Mouse (Mus musculus): ENCODE measurements around the gene Serpina1a. TPM values are rescaled to one million over a fixed set of nuclear protein-coding genes. Genes with fewer than 3 reads are reported as not detected.
"Not testable (repeated sequence)": the region's sequence is repeated elsewhere in the genome, so short reads cannot be mapped to it uniquely, and the experiment has no call there.

Gene Serpina1a
- 1 to 10 TPM in 1 of 2 experiments, under 1 TPM in 1; 0.93 to 9.3 TPM for total RNA-seq (2021)
- long read RNA-seq, experiment 1 = 0 reads
- long read RNA-seq, experiment 2 = 0 reads

DNA sequence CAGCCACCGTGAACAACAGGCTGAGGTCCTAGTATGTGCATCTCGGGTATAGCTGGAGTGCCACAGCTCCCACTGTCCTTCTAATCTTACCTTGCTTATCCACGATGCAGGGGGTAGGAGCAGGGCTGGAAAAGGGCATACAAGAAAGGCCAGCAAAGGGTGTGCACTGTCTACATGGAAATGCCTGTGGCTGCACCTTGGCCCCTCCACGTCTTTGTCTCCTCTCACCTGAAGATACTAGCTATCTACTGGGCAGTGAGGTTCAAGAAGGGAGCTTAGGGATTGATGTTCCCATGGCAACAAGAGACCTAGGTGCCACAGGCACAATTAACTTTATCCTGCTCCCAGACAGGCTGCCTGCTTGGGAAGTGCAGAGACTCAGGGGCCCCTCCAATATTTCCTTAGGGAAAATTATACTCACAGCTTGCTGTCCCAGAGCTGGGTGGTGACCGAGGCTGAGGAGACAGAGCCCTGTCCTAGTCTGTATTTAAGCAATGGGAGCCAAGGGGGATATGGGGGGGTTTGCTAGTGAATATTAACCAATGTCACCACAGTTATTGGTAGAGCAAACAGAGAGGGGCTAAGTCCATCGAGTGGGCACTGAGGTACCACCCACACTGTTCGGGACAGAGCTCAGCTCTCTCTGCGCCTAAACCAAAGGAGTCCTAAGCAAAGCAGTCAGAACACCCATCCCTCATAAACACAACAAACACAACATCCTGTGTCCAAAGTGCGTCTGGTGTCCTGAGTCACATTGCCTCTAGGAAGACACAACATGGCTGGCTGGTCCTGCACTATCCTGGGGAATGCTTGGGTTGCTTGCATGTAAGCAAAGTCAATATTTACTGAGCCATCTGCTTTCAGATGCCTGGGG lies at the start of gene Serpina1a:
Gene Serpina1a (minus strand): TSS at position 462 of the 874 bp plus-strand sequence.
- DNase-seq (ENCODE audit: low spot score in 2 of 2) = not testable (repeated sequence)

DNA sequence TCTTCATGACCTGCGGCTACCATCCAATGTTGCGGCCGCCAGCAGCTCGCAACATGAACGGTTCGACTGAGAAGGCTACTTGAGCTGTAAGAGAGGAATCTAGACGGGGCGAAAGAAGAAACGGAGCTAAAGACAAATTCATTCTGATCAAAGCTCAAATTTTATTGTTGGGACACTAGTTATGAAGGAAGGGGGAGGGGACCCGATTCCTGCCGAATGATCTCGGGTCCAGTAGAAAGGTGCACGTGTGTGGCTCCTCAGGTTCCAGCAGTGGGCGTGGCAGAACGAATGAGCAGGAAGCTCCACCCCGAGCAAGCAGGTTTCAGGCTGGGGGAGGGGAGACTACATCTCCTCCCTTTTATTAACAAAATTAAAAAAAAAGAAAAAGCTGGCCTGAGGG lies 45.8 kb upstream of the Serpina1a start:
- not testable (repeated sequence) for DNase-seq (ENCODE audit: low spot score in 2 of 2)

DNA sequence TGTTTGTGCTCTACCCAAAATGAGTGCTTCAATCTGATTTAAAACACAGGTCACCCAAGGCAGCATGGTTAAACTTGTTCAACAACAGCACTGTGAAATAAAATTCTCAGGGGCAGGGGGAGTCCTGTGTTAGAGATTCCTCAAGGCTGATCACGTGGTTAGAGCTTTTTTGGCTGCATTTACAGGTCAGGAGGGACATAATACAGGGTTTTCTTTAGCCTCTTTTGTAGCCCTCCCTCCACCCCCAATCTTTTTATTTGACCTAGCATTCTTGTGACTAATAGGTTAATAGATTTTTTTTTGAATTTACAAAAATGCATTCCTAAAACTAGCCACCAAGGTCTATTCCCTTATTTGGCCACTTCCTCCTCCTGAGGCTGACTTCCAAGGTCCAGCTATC lies 44.4 kb upstream of the Serpina1a start:
- DNase-seq (ENCODE audit: low spot score in 2 of 2) = not testable (repeated sequence)

DNA sequence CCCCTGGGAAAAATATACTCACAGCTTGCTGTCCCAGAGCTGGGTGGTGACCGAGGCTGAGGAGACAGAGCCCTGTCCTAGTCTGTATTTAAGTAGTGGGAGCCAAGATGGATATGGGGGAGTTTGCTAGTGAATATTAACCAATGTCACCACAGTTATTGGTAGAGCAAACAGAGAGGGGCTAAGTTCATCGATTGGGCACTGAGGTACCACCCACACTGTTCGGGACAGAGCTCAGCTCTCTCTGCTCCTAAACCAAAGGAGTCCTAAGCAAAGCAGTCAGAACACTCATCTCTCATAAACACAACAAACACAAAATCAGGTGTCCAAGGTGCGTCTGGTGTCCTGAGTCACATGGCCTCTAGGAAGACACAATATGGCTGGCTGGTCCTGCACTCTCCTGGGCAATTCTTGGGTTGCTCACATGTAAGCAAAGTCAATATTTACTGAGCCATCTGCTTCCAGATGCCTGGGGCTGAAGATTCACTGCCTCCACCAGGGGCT lies 41.5 kb upstream of the Serpina1a start, which contains the start of gene Serpina1c:
Gene Serpina1c (minus strand): TSS at position 51 of the 504 bp plus-strand sequence.
- DNase-seq (ENCODE audit: low spot score in 2 of 2) = not testable (repeated sequence)

DNA sequence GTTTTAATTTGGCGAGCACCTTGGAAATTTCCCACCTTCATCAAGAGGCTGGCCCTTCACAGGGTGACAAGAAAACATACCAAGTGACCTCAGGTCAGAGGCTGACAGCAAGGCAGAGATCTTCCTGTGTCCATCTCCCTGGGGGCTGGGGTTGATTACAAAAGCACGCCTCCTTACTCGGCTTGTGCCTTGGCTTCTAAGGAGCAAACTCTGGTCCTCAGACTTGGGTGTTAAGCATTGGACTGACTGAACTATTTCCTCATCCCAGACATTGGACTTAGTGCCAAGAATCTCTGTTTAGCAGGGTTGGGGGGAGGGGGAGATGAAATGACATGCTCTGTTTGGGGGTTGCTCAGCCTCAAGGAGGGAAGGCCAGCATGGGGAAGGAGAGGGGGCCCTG lies 38.6 kb upstream of the Serpina1a start:
- DNase-seq (ENCODE audit: low spot score in 2 of 2) = not testable (repeated sequence)

DNA sequence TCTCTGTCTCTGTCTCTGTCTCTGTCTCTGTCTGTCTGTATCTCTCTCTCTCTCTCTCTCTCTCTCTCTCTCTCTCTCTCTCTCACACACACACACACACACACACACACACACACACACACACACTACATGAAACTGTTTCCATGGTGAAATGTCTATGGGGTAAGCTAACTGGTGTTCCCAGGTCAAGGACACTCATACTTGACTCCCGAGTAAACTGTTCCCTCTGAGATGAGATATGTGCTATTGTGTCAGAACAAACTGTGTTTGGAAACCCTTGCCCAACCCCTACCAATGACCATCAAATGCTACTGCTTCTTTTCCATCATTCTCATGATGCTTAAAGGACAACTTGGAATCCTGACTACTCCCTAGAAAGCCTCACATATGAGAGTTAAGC lies 3.5 kb upstream of the Serpina1a start:
- DNase-seq (ENCODE audit: low spot score in 2 of 2) = not testable (repeated sequence)

DNA sequence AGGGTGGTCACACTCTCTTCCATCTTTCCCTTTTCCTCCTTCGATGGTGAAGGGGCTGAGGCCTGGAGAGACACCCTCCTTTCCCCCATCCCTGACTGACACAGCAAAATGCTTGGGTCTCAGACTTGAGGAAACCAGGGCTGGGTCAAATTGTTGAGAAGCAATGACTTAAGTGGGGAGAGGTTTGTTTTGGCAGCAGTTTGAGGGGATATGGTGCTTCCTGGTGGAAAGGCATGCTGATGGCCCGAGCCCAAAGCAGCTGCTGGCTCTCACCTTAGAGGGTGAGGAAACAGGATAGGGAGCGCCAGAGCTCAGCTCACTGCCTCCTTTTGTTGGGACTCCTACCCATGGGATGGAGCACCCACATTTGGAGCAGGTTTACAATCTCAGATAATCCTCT lies 2.4 kb downstream of the Serpina1a start:
- no peak for DNase-seq (ENCODE audit: low spot score in 2 of 2)

DNA sequence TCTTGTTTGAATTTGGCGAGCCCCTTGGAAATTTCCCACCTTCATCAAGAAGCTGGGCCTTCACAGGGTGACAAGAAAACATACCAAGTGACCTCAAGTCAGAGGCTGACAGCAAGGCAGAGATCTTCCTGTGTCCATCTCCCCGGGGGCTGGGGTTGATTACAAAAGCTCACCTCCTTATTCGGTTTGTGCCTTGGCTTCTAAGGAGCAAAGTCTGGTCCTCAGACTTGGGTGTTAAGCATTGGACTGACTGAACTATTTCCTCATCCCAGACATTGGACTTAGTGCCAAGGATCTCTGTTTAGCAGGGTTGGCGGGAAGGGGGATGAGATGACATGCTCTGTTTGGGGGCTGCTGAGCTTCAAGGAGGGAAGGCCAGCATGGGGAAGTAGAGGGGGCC lies 2.8 kb downstream of the Serpina1a start:
- not testable (repeated sequence) for DNase-seq (ENCODE audit: low spot score in 2 of 2)

DNA sequence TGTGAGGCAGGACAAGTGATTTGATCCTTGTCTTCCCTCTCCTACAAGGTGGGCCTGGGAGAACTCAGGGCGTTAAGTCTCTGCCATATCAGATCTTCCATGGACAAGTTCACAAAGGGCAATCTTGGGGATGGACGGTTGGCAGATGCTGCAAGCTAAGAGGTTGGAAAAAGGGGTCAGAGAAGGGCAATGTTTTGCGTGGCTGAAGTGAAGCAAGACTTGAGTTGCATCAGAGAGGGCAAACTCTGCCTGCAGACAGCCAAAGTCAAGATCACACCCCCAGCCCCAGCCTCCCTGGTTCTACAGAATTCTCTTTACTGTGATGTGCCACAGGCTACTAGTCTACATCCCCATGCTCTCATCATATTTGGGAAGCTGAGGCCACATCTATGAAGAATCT lies 3.8 kb downstream of the Serpina1a start:
- not testable (repeated sequence) for DNase-seq (ENCODE audit: low spot score in 2 of 2)

DNA sequence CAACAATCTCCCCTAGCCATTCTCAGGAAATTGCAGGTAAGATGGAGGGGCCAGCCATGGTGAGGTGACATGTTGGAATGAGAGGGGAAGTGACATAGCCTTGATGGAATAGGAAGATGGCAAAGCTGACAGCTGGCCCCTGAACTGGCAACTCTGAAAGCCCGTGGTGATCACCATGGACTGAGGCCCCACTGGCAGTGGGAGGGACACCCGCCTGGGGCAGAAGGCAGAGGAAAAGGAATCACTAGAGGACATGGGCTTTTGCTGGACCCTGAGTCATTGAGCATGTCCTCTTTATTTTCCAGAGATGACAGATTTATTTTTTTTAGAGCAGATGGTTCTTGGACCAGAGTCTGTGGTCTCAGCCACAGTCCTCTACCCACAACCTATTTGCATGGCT lies 10.3 kb downstream of the Serpina1a start:
- not testable (repeated sequence) for DNase-seq (ENCODE audit: low spot score in 2 of 2)

DNA sequence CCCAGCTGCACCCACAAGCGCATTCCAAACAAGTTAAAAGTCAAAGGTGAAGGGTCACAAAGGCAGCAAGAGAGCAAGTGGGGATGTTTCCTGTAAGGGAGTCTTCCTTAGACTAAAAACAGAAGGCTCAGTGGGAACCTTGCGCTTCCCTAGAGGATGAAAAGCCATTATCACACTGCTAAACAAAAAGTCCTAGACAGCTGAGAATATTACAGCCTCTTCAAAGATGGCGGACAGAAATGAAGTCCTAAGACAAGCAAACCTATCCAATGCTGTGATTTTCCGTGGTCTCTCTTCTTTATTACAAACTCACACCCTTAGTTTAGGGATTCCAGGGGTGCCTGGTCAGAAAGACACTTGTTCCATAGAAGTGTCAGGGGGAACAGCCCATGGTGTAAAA lies 33.1 kb downstream of the Serpina1a start, which contains the start of gene Serpina1b:
Gene Serpina1b (minus strand): TSS at position 101 of the 400 bp plus-strand sequence.
- not testable (repeated sequence) for DNase-seq (ENCODE audit: low spot score in 2 of 2)

DNA sequence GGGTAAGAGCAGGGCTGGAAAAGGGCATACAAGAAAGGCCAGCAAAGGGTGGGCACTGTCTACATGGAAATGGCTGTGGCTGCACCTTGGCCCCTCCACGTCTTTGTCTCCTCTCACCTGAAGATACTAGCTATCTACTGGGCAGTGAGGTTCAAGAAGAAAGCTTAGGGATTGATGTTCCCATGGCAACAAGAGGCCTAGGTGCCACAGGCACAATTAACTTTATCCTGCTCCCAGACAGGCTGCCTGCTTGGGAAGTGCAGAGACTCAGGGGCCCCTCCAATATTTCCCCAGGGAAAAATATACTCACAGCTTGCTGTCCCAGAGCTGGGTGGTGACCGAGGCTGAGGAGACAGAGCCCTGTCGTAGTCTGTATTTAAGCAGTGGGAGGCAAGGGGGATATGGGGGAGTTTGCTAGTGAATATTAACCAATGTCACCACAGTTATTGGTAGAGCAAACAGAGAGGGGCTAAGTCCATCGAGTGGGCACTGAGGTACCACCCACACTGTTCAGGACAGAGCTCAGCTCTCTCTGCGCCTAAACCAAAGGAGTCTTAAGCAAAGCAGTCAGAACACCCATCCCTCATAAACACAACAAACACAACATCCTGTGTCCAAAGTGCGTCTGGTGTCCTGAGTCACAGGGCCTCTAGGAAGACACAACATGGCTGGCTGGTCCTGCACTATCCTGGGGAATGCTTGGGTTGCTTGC lies 35.5 kb downstream of the Serpina1a start:
- not testable (repeated sequence) for DNase-seq (ENCODE audit: low spot score in 2 of 2)

DNA sequence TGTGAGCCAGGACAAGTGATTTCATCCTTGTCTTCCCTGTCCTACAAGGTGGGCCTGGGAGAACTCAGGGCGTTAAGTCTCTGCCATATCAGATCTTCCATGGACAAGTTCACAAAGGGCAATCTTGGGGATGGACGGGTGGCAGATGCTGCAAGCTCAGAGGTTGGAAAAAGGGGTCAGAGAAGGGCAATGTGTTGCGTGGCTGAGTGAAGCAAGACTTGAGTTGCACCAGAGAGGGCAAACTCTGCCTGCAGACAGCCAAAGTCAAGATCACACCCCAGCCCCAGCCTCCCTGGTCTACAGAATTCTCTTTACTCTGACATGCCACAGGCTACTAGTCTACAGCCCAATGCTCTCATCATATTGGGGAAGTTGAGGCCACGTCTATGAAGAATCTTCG lies 39.5 kb downstream of the Serpina1a start:
- DNase-seq (ENCODE audit: low spot score in 2 of 2) = not testable (repeated sequence)

Other genes with a start within 250 kb of the Serpina1a start
- gene Serpina10, start 232.1 kb downstream of the Serpina1a start, total RNA-seq (2021) = under 1 TPM in 1 of 2 experiments, not detected in 1; 0.54 TPM
- gene Serpina6, start 206.3 kb downstream of the Serpina1a start, total RNA-seq (2021) = not detected
- gene Serpina16, start 187.4 kb downstream of the Serpina1a start, total RNA-seq (2021) = not detected
- not detected for gene Serpina1f, start 168.0 kb downstream of the Serpina1a start, total RNA-seq (2021)
- gene Serpina1d, start 90.0 kb downstream of the Serpina1a start, total RNA-seq (2021) = 10 to 100 TPM in 1 of 2 experiments, 1 to 10 TPM in 1; 1.1 to 11.4 TPM
- 10 to 100 TPM in 1 of 2 experiments, 1 to 10 TPM in 1; 2.0 to 25.0 TPM for gene Serpina1b, start 33.2 kb downstream of the Serpina1a start, total RNA-seq (2021)
- gene Serpina1c, start 41.3 kb upstream of the Serpina1a start, total RNA-seq (2021) = 1 to 10 TPM; 1.1 to 7.3 TPM
- 10 to 100 TPM in 1 of 2 experiments, under 1 TPM in 1; 0.76 to 12.7 TPM for gene Serpina1e, start 95.4 kb upstream of the Serpina1a start, total RNA-seq (2021)
- under 1 TPM in 1 of 2 experiments, not detected in 1; 0.70 TPM for gene Serpina11, start 126.4 kb upstream of the Serpina1a start, total RNA-seq (2021)
- gene Serpina9, start 150.2 kb upstream of the Serpina1a start, total RNA-seq (2021) = not detected
- not detected for gene Serpina12, start 180.9 kb upstream of the Serpina1a start, total RNA-seq (2021)
- not detected for gene Serpina5, start 237.6 kb upstream of the Serpina1a start, total RNA-seq (2021)
- gene Serpina3a, start 249.2 kb upstream of the Serpina1a start, total RNA-seq (2021) = not detected

All from gastrocnemius, postnatal 4 days (tissue).